Mouse (Mus musculus) c-Kit-positive CD71-positive TER-119-positive erythroid progenitor cells, embryonic 14.5 days (primary cell): ENCODE results near the gene Fads2.

Source experiments
- DNase-seq: peaks from one replicate; pipeline ENCODE4 v3.0.0-alpha.2; 2013; ENCODE audit warnings: low spot score

Gene Fads2

DNA sequence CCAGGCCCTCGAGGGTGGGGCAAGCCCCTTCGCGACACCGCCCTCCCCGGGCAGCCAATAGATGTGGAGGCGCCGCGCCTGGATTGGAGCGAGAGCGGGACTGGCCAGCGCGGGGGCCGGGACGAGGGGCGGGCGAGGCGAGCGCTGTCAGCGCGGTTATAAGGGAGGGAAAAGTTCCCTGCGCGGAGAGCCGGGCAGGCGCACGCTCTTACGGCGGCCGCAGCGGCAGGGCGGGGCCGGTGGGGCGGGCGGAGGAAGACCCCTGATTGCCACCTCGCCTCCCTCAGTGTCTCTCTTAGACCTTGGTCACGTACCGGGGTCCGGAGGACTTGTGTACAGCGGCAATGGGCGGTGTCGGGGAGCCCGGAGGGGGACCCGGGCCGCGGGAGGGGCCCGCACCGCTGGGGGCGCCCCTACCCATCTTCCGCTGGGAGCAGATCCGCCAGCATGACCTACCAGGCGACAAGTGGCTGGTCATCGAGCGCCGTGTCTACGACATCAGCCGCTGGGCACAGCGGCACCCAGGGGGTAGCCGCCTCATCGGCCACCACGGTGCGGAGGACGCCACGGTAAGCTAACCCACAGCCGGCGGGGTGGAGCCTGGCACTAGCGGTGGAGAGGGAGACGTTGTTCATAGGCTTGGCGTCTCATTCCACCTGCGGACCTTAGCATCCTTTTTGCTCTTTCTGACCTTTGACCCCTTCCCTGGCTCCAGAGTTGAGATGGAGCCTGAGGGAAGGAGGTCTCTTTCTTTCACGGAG lies 60.0 kb downstream of the Fads2 start, which contains the start of gene Fads3:
Gene Fads3, plus strand, starts transcription at position 182 of the 761 bp plus-strand sequence.
- peak; percentile 67 for DNase-seq

DNA sequence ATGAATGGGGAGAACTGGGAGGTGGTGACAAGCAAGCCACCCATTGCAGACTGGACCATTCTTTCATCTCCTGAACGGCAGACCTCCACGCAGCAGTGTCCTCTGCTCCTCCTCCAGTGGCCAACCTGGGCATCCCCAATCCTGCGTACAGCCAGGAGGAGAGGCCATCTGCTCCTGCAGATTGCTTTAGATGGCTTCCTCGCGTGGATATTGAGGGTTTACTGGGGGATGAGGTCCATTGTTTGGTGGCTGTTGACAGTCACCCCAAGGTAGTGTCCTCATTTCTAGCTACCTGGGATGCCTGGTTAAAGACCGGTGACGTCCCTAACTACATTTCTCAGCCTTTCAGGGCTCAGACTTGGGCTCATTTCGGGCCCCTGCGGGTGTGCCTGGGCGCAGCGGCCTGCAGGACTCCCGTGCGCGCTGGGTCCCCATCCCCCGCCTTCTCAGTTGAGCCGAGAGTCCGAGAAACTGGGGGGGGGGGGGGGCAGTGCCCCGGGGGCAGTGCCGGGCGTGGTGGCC lies 60.6 kb downstream of the Fads2 start:
- DNase-seq = no peak

GRCm38 (mm10) chr19:10039615-10040014 lies 61.9 kb downstream of the Fads2 start:
- DNase-seq = no peak

- DNase-seq = no peak
Observed at GRCm38 (mm10) chr19:10038910-10039309, 62.6 kb downstream of the Fads2 start.

DNA sequence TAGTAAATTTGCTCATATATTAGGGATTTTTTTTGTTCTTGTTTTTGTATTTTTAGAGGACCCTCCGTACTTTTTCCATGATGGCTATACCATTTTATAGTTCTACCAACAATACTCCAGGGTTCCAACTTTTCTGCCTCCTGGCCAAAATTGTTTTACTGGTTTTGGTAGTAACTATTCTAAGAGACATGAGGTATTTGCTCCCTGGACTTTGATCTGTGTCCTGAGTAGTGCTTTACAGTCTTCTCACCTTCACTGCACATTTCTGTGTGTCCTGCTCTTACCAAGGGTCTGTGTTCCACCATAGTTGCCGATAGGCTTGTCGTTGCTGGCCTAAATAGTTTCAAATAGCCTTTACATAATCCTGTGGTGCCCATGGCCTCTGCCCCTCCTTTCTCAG lies 63.2 kb downstream of the Fads2 start:
- no peak for DNase-seq

DNA sequence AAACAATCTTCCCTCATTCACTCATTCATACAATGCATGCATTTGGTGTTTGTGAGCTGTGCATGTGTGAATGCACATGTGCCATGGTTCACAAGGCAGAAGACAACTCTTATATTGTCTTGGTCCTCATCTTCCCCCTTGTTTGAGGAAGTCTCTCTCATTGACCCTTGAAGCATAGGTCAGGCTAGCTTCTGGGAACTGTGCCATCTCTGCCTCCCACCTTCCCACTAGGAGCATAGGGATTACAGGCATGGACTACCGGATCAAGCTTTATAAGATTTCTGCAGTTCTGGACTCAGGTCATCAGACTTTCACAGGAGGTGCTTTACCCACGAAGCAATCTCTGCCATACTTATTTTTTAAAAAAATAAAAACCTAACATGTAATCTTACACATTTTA lies 64.0 kb downstream of the Fads2 start:
- DNase-seq = no peak

GRCm38 (mm10) chr19:10034785-10035447 lies 66.6 kb downstream of the Fads2 start:
- DNase-seq = peak; percentile 76

- no peak for DNase-seq
Observed at GRCm38 (mm10) chr19:10034356-10034755, 67.2 kb downstream of the Fads2 start.

GRCm38 (mm10) chr19:10033211-10033973 lies 68.2 kb downstream of the Fads2 start:
- DNase-seq = peak; percentile 69

GRCm38 (mm10) chr19:10029746-10030145 lies 71.8 kb downstream of the Fads2 start:
- no peak for DNase-seq

DNA sequence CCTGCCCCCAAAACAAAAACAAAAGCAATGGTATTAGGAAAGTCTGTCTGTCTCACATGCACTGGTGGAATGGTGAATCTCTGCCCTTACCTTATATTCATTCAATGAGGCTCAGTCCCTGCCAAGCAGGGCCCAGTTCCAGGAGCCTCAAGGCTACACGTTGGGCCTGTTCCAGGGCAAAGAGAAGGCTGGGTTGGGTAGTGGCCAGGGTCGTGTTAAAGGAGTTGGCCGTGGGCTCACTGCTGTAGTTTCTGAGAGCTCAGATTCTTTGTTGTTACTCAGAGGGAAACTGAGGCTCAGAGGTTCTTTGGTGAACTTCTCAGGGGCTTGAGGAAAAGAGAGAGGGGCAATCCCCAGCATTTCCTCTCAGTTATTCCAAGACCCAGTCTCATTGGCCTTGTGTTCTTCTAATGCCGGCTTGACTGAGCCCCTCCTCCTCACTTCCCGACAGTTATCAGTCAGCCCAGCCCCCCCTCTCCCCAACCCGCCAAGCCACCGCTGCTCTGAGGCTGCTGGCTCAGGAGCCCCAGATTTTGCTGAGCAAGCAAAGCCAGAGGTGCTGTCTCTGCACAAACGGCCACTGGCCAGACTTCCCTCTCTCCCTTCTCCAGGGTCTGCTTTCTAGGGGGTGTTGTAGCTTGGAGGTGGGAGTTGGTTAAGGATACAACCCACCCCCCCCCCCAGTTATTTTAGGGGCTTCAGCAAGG lies 76.2 kb downstream of the Fads2 start:
- no peak for DNase-seq

DNA sequence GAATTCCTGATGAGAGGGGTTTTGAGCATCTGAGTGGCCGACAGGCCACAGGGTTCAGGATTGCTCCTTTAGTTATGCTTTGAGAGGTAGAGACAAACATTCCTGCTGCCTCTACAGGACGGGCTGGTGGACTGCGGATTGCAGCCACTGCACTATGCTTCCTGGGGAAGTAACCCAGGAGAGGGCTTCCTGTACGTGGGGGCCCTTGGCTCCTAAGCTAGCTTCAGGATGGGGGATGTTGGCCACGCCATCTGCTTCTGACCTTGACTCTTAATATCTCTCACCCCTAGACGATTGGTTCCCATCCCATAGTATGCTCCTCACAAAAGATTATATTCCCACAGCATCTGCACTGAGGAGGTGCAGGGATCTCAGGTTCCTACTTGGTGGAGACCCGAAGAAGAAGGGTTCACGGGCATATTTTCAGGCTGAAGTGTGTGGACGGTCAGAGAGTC lies 78.2 kb downstream of the Fads2 start:
- no peak for DNase-seq

DNA sequence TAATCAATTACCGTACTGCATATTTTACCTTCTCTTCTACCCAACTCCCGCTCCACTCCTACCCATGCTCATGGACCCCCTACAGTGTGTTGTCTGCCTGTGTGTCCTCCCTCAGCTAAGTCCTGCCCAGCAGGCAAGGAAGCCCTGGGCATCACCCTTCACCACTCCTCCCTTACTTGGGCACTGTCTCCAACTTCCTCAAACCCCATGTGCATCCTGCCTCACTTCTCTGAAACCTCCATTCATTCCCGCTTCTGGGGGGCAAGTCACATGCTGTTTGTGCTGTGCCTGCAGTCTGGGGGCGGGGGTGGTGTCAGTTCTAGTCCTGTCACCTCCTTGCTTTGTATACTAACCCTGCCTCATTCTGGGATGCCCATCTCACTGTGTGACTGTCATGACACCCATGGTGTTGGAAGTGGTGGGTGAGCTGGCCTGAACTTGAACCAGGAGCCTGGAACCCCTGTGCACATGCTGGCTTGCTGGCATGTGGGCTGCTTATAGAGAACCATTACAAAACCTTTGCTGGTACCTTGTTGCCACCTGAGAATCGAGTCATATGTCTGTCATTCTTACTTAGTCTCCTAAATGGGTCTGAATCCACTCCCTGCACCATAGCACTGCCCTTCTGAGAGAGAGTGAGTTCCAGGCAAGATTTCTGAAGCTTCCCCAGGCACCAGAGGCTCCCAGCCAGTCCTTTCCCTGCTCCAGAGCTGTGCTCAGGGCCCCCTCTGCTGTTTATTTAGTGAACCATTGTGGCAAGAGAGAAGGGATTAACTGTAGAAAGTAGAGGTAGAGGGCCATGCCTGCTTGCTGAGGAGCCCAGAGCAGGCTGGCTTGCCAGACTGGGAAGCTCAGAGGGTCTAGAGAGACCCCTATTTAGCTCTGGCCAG lies 78.9 kb downstream of the Fads2 start:
- no peak for DNase-seq

- no peak for DNase-seq
Observed at GRCm38 (mm10) chr19:10021981-10022380, 79.6 kb downstream of the Fads2 start.

DNA sequence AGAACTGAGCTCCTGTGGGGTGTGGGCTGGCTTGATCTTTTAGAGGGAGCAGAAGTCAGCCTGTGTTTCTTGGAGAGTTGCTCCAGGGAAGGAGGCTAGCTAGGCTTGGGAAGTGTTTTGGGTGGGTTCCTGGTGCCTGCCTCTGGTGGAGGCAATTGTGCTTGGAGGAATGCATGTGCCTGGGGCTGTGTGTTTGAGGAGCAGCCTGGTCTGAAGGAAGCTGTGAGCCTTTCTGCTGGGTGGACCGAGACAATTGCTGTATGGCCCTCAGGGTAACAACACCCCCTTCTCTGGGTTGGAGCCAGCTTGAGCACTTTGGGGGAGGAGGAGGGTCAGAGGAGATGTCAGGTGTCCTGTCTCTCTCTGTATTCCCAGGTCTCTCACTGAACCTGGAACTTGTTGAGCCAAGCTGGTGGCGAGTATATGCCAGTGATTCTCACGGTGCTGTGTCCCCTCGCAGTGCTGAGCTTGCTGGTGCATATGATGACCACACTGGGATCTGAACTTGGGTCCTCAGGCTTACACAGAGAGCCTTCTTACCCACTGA lies 82.3 kb downstream of the Fads2 start:
- no peak for DNase-seq

DNA sequence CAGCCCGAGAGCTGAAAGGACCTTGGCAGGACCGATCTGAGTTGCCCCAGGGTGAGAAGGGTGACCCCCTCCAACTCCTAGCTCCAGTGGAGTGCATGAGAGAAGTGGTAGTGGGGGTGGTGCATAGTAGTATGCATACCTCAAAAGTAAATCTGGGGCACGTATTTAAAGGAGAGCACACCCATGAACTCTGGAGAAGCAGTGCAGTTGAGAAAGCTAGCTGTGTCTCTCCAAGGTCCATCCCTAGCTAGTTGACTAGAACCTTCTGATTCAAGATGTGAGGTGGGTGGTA lies 83.1 kb downstream of the Fads2 start:
- no peak for DNase-seq

- peak; percentile 89 for DNase-seq
Observed at GRCm38 (mm10) chr19:10017637-10018526, 83.7 kb downstream of the Fads2 start.

- DNase-seq = peak; percentile 67
Observed at GRCm38 (mm10) chr19:10016151-10016550, 85.4 kb downstream of the Fads2 start.

DNA sequence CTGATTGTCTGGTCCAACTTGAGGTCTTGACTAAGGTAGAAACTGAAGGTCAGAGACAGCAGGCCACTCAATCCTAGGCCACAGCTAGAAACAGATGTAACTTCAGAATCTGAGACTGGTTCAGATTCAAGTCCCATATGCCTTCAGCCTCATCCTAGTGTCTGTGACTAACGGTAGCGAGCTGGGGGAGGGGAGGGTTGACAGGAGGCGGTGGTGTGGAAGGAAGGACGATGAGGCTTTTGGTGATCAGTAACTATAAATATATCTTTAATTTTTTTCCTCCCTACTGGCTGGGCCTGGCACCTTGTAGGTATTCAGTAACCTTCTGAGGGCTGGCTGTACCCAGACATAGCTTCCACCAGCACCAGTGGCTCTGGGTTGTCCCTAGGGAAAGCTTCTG lies 86.1 kb downstream of the Fads2 start:
- peak; percentile 57 for DNase-seq

- peak; percentile 91 for DNase-seq
Observed at GRCm38 (mm10) chr19:10014824-10015223, 86.7 kb downstream of the Fads2 start.
